Comparison of ENCODE assay signal across 18 mouse cellular contexts in genomic region chr10:70504871-70505270, GRCm38 (mm10).
"Had no signal": no experiment of that assay in that cellular context is flagged by ENCODE, and none has a peak within 500 bp of the region (broad histone marks: within the 10 kb centered on the region; RNA-seq: fewer than 3 reads in every experiment).

No protein-coding gene starts in this region.

- DNase-seq: liver, embryonic 13.5 days; liver, postnatal 0 days; lung, adult 2 months; lung, postnatal 14 days; lung, postnatal 36 days; right cerebral cortex, postnatal 14 days; thymus, adult 2 months; thymus, postnatal 25 days; thymus, postnatal 4 days had no signal

- H3K27me3 ChIP-seq: liver, embryonic 13.5 days; liver, embryonic 15.5 days; lung, embryonic 15.5 days; megakaryocyte, embryonic 14.5 days; midbrain, embryonic 12.5 days; midbrain, embryonic 15.5 days; stomach, embryonic 15.5 days had no signal

- H3K9me3 ChIP-seq: midbrain, embryonic 15.5 days; stomach, embryonic 15.5 days had no signal

- H3K4me1 ChIP-seq: liver, embryonic 13.5 days; liver, embryonic 15.5 days; lung, embryonic 15.5 days; megakaryocyte, embryonic 14.5 days; stomach, embryonic 15.5 days had no signal

- ATAC-seq: liver, postnatal 0 days; lung, postnatal 0 days; midbrain, embryonic 15.5 days had no signal

- H3K27ac ChIP-seq: liver, embryonic 13.5 days; liver, embryonic 15.5 days; lung, embryonic 15.5 days; macrophage; midbrain, embryonic 12.5 days; midbrain, embryonic 15.5 days; stomach, embryonic 15.5 days; stomach, postnatal 0 days had no signal

- H3K36me3 ChIP-seq: liver, embryonic 13.5 days; liver, embryonic 15.5 days; lung, embryonic 15.5 days; midbrain, embryonic 15.5 days; stomach, embryonic 15.5 days had no signal

- H3K9ac ChIP-seq: liver, embryonic 13.5 days; liver, embryonic 15.5 days; liver, postnatal 0 days; lung, embryonic 15.5 days; midbrain, embryonic 12.5 days; midbrain, embryonic 15.5 days; stomach, embryonic 15.5 days had no signal

- H3K4me3 ChIP-seq: liver, embryonic 13.5 days; liver, embryonic 15.5 days; lung, embryonic 15.5 days; megakaryocyte, embryonic 14.5 days; midbrain, embryonic 12.5 days; midbrain, embryonic 15.5 days; stomach, embryonic 15.5 days had no signal

- H3K4me2 ChIP-seq: liver, embryonic 13.5 days; liver, embryonic 15.5 days; lung, embryonic 15.5 days; midbrain, embryonic 12.5 days; midbrain, embryonic 15.5 days; stomach, embryonic 15.5 days had no signal
